Mouse (Mus musculus): ENCODE data around the gene Tbc1d2. TPM values are rescaled to one million over a fixed set of nuclear protein-coding genes. Genes with fewer than 3 reads are reported as not detected.

Gene Tbc1d2
- total and polyA plus RNA-seq, 2 experiments from 2014 or later, result 1.0 to 3.2 TPM

GRCm38 (mm10) chr4:46558672-46559667, 91.0 kb downstream of the Tbc1d2 start:
- H3K27me3 ChIP-seq (ENCODE audit: insufficient read depth, low read length), result no peaks in the 10 kb centered on the region
- H3K4me2 ChIP-seq (ENCODE audit: low read depth, low read length), result no peak overlapping the region
- ATAC-seq (no peak), DNase-seq (ENCODE audit: low spot score) (no peak)
- no peaks in the 10 kb centered on the region for H3K36me3 ChIP-seq (ENCODE audit: insufficient read depth, low read length)
- H3K4me1 ChIP-seq (ENCODE audit: insufficient read depth, low read length), result no peaks in the 10 kb centered on the region
- H3K9me3 ChIP-seq (ENCODE audit: low read length), result no peaks in the 10 kb centered on the region
- TF ChIP-seq CTCF (IDR thresholded peaks at IDR 0.05; ENCODE audit: low read depth), result no peak
- H3K4me3 ChIP-seq (ENCODE audit: low read length), result no peak overlapping the region
- 72% methylated on average over 22 of the region's 22 CpGs for WGBS
- H3K9ac ChIP-seq (replicated peaks; ENCODE audit: low read length), result no peak overlapping the region
- H3K27ac ChIP-seq, result no peak overlapping the region

DNA sequence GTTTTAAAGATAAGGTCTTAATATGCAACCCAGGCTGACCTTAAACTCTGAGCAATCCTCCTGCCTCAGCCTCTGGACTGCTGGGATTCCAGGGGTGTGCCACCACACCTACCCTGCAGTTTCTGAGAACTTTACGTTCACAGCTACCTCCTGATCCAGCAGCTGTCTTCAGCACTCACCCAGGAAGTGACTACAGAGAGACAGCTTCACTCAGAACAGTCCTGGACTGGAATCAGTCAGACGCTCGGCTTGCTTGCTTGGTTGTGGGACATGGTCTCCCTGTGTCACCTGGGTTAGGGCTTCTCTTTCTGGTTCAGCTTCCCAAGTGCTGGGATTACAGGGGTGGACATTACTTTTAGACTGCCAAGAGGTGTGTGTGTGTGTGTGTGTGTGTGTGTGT, 93.1 kb downstream of the Tbc1d2 start:
- no peaks in the 10 kb centered on the region for H3K9me3 ChIP-seq (ENCODE audit: low read length)
- TF ChIP-seq CTCF (IDR thresholded peaks at IDR 0.05; ENCODE audit: low read depth), result no peak
- H3K4me3 ChIP-seq (ENCODE audit: low read length), result no peak overlapping the region
- H3K4me2 ChIP-seq (ENCODE audit: low read depth, low read length), result no peak overlapping the region
- H3K27ac ChIP-seq, result no peak overlapping the region
- ATAC-seq (no peak), DNase-seq (ENCODE audit: low spot score) (no peak)
- no peaks in the 10 kb centered on the region for H3K27me3 ChIP-seq (ENCODE audit: insufficient read depth, low read length)
- no peak overlapping the region for H3K9ac ChIP-seq (replicated peaks; ENCODE audit: low read length)
- H3K36me3 ChIP-seq (ENCODE audit: insufficient read depth, low read length), result no peaks in the 10 kb centered on the region
- WGBS, result 83% methylated on average over 3 of the region's 3 CpGs
- H3K4me1 ChIP-seq (ENCODE audit: insufficient read depth, low read length), result no peaks in the 10 kb centered on the region

- no peaks in the 10 kb centered on the region for H3K9me3 ChIP-seq (ENCODE audit: low read length)
- no peak overlapping the region for H3K4me3 ChIP-seq (ENCODE audit: low read length)
- WGBS, result 83% methylated on average over 9 of the region's 9 CpGs
- H3K27me3 ChIP-seq (ENCODE audit: insufficient read depth, low read length), result no peaks in the 10 kb centered on the region
- DNase-seq (ENCODE audit: low spot score) (no peak), ATAC-seq (no peak)
- no peak overlapping the region for H3K4me2 ChIP-seq (ENCODE audit: low read depth, low read length)
- no peak overlapping the region for H3K27ac ChIP-seq
- no peaks in the 10 kb centered on the region for H3K4me1 ChIP-seq (ENCODE audit: insufficient read depth, low read length)
- H3K9ac ChIP-seq (replicated peaks; ENCODE audit: low read length), result no peak overlapping the region
- H3K36me3 ChIP-seq (ENCODE audit: insufficient read depth, low read length), result no peaks in the 10 kb centered on the region
- no peak for TF ChIP-seq CTCF (IDR thresholded peaks at IDR 0.05; ENCODE audit: low read depth)
Observed at GRCm38 (mm10) chr4:46555762-46556161, 94.2 kb downstream of the Tbc1d2 start.

Other genes with a start within 250 kb of the Tbc1d2 start
- gene Hemgn, start 236.7 kb downstream of the Tbc1d2 start, total RNA-seq (2014; rRNA removed), result not detected in 2 replicates
- not detected in 2 replicates for gene Hemgn, start 236.7 kb downstream of the Tbc1d2 start, polyA plus RNA-seq (2015; fragmentation: Nextera tagmentation; extraction: Ambion mirVana)
- gene Anp32b, start 199.3 kb downstream of the Tbc1d2 start, total RNA-seq (2014; rRNA removed), result 0.40 and 2.3 TPM in 2 replicates
- 68.7 and 78.9 TPM in 2 replicates for gene Anp32b, start 199.3 kb downstream of the Tbc1d2 start, polyA plus RNA-seq (2015; fragmentation: Nextera tagmentation; extraction: Ambion mirVana)
- gene Nans, start 161.0 kb downstream of the Tbc1d2 start, total RNA-seq (2014; rRNA removed), result 80.2 and 85.9 TPM in 2 replicates
- gene Nans, start 161.0 kb downstream of the Tbc1d2 start, polyA plus RNA-seq (2015; fragmentation: Nextera tagmentation; extraction: Ambion mirVana), result 57.6 and 60.4 TPM in 2 replicates
- gene Trim14, start 114.1 kb downstream of the Tbc1d2 start, total RNA-seq (2014; rRNA removed), result 1.5 and 3.0 TPM in 2 replicates
- 1.2 and 1.7 TPM in 2 replicates for gene Trim14, start 114.1 kb downstream of the Tbc1d2 start, polyA plus RNA-seq (2015; fragmentation: Nextera tagmentation; extraction: Ambion mirVana)
- 24.5 and 26.7 TPM in 2 replicates for gene Coro2a, start 48.0 kb downstream of the Tbc1d2 start, total RNA-seq (2014; rRNA removed)
- gene Coro2a, start 48.0 kb downstream of the Tbc1d2 start, polyA plus RNA-seq (2015; fragmentation: Nextera tagmentation; extraction: Ambion mirVana), result 5.9 and 6.2 TPM in 2 replicates

Data from hindbrain, postnatal 0 days (tissue).